Mouse (Mus musculus): ENCODE data around the gene Gm7534.

- TF ChIP-seq POLR2A (IDR thresholded peaks at IDR 0.05; ENCODE audit: extremely low read depth, insufficient read depth, low read length) (no peak), CTCF (IDR thresholded peaks at IDR 0.05; ENCODE audit: extremely low read depth, insufficient read depth, low read length) (peak; percentile 21; the same call in 1 of the 2 replicates)
Measured at GRCm38 (mm10) chr4:134227194-134227593, 24.4 kb upstream of the Gm7534 start, which contains the start of gene Catsper4.

Data from cortical plate, adult 2 months (tissue).